Mouse (Mus musculus) Patski (cell line): ENCODE data around the gene Pcsk6. TPM values are rescaled to one million over a fixed set of nuclear protein-coding genes. Genes with fewer than 3 reads are reported as not detected.

Experiments used
- ATAC-seq: fragments of 100-300 bp; one replicate; pipeline ENCODE4 v1.8.0; 2021
- CTCF ChIA-PET: fragments of 350-600 bp; sonication (Branson Sonifier 250); formaldehyde crosslinking; loops from one replicate; lab custom pipeline; 2022; ENCODE audit warnings: inconsistent platforms; lab: Charles Lee
- POLR2A ChIA-PET: fragments of 350-600 bp; sonication (Branson Sonifier 250); formaldehyde crosslinking; loops from one replicate; lab custom pipeline; 2022; ENCODE audit warnings: antibody characterized with exemption, inconsistent platforms; lab: Charles Lee
- DNase-seq: peaks from one replicate; pipeline ENCODE4 v3.0.0-alpha.2; 2011; ENCODE audit warnings: low read depth, low spot score
- H3K27me3 ChIP-seq: fragments of 371-371 bp; one replicate; pipeline ENCODE4 v1.5.1; 2021
- CTCF ChIP-seq: fragments of 100-300 bp; IDR thresholded peaks from one replicate; pipeline ENCODE4 v1.5.1; 2021
- in situ Hi-C: fragments of 300-500 bp; cut with MboI; formaldehyde crosslinking; loops from 3 replicates; pipeline ENCODE4 v1.11.1; 2018; ENCODE audit warnings: low pct_unique_long_range_greater_than_20kb, mixed read lengths
- polyA plus RNA-seq: library from polyadenylated mRNA; unstranded; gene quantifications from one replicate; pipeline ENCODE4 v1.2.3, GENCODE M21; 2021

The Pcsk6 gene
- polyA plus RNA-seq, 1 experiment from 2014 or later: 3.0 TPM

DNA sequence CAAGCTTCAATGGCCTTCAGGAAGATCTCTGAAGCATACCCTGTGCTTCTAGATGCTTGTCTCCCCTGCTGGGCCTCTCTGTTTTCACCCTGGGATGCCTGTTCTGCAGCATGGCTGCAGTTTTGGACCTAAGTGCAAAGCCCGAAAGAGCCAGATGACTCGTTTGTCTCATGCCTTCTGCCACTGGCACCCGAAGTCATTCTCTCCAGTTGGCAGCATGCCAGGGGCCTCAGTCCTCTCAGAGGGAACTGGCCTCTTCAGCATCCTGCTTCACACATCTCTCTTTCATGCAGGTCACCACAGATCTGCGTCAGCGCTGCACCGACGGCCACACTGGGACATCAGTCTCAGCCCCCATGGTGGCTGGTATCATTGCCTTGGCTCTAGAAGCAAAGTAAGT, 101.1 kb downstream of the Pcsk6 start:
- in situ Hi-C loops: no loop called here
- no peak for TF ChIP-seq CTCF
- ChIA-PET POLR2A (interaction anchor here (1.4 kb wide), 1 partner anchor 22 kb away, joined by 3 read pairs; no protein-coding TSS in a partner anchor), CTCF (interaction anchor here (1.2 to 2.8 kb wide), 2 partner anchors 9 to 11 kb away, joined by 3 to 8 read pairs; no protein-coding TSS in a partner anchor)
- no peak for DNase-seq
- no peaks in the 10 kb centered on the region for H3K27me3 ChIP-seq
- no peak for ATAC-seq

DNA sequence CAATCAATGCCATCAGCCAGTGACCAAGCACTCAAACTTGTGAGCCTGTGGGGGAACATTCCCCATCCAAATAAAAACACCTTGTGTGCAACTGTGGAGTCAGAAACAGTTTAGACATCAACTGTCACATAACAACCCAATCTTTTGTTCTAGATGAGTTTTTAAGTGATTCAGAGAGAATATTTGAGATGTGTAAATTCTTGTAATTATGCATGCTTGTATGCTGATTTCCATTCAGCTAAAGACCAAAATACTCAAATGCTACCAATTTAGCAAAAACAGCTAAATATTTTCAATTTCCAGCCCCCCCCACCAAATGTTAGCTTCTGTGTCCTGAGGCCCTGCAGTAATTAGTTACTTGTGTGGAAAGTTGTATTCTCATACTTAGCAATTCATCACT, 102.9 kb downstream of the Pcsk6 start:
- in situ Hi-C loops: no loop called here
- ATAC-seq: no peak
- no peak for DNase-seq

DNA sequence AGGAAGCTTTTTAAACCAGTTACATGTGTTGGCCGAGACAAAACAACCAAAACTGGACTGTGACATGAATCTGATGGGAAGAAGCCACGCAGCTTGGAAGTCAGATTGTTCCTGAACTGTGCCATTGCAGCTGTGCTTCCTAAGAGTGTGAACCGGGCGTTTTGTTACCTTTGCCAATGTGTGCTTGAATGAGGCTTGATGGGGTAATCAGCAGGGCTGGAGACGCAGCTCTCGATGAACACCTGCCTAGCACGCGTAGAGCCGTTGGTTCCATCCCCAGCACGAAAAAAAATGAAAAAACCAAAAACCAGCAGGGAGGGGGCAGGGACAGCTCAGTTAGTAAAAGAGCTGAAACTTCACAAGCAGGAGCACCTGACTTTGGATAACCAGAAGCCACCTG, 109.8 kb downstream of the Pcsk6 start:
- POLR2A ChIA-PET: no interaction called here
- no peaks in the 10 kb centered on the region for H3K27me3 ChIP-seq
- no peak for DNase-seq
- CTCF ChIA-PET: interaction anchor here (1.8 kb wide), 1 partner anchor 9 kb away, joined by 3 read pairs; no protein-coding TSS in a partner anchor
- ATAC-seq: no peak
- in situ Hi-C loops: no loop called here
- no peak for TF ChIP-seq CTCF

More for the DNA sequence above, 102.9 kb downstream of the Pcsk6 start:
- POLR2A ChIA-PET: no interaction called here
- CTCF ChIA-PET: interaction anchor here (1.1 to 2.8 kb wide), 3 partner anchors 9 to 27 kb away, joined by 3 to 8 read pairs (median 3); no protein-coding TSS in a partner anchor
- no peaks in the 10 kb centered on the region for H3K27me3 ChIP-seq
- no peak for TF ChIP-seq CTCF

DNA sequence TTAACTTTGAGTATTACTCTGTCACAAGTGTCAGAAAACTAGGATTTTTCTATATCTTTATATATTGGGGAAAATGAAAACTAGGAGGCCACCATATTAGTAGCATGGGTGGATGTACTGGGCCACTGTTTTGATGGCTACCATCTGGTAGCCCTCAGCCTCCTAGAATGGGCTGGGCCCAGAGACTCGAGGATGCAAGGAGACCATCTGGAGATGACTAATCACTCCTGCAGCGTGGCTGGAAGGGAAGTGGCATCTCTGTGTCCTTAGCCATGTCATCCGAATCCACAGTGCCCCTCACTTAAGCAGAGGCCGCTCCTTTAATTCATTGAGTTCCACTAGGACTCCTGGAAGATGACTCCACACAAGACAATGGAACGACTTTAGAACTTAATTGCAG, 115.8 kb downstream of the Pcsk6 start:
- ATAC-seq (no peak), DNase-seq (no peak)
- no peak for TF ChIP-seq CTCF
- H3K27me3 ChIP-seq: no peaks in the 10 kb centered on the region
- ChIA-PET CTCF (no interaction called here), POLR2A (no interaction called here)
- in situ Hi-C loops: no loop called here

DNA sequence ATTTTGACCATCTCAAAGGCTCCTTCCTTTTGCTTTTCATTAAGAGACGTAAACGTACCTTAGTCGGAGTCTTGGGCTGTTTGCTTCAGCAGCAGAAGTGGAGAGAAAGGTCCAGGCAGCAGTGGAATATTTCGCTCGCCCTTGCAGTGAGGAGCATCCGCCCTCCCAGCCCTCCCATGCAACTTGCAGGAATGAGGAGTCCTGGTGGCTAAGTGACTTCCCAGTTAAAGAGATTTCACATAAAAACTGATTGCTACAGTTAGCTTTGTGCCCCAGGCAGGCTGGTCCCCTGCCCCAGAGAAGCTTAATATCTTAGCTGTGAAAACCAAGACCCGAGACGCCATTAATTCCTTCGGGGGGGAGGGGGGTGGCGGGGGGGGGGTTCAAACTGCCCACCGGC, 116.4 kb downstream of the Pcsk6 start:
- ATAC-seq: no peak
- DNase-seq: no peak
- ChIA-PET POLR2A (interaction anchor here (1.4 kb wide), 1 partner anchor 40 kb away, joined by 3 read pairs; no protein-coding TSS in a partner anchor), CTCF (no interaction called here)
- TF ChIP-seq CTCF: no peak
- in situ Hi-C loops: no loop called here
- no peaks in the 10 kb centered on the region for H3K27me3 ChIP-seq

DNA sequence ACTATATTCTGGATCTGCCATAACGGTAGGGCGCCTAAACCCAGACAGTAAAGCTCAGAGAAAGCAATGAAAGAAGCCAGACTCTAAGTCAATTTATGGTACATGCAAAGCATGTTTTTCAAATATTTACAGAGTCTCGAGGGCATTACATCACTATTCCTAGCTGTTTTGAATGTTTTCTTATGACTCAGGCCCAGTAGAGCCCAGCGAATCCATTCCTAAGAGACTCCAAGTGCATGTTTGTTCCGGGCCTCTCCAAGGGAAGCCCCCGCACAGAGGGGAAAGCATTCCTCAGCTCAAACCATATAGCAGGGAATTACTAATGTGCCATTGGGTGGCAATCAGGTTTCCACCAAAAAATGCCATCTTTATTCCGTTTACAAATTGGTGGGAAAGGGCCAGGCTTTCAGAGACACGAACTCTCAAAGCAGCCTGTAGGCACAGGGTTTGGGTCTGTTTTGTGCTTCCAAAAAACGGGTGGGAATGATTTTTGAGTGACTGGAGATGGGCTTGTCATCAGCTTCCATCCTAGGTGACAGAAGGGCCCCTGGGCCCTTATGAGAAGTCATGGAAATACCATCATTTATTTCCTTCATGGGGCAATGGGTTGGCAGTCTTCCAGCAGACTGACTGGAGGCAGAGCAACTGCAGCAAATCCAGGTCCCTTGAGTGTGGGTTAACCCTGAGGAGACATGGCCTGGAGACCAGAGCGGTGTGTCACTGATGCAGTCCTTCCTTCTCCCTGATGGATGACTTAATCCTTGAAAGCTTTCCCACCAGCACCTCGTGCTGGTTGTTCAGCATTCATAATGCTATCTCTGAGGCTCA, 117.7 kb downstream of the Pcsk6 start:
- peak; percentile 79 for ATAC-seq
- in situ Hi-C loops: no loop called here

DNA sequence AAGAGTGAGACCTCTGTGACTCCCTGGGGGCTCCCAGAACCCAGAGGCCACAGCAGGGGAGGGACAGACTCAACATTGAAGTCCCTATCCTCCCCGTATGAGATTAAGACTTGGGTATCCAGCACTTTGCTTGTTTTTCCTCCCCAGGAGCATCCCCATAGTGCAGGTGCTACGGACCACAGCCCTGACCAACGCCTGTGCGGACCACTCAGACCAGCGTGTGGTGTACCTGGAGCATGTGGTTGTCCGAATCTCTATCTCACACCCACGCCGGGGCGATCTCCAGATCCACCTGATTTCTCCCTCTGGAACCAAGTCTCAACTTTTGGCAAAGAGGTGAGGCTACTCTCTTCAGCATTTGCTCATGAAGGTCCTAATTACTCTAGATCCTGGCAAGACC, 118.5 kb downstream of the Pcsk6 start:
- no peaks in the 10 kb centered on the region for H3K27me3 ChIP-seq
- POLR2A ChIA-PET: no interaction called here
- TF ChIP-seq CTCF: no peak
- in situ Hi-C loops: no loop called here
- DNase-seq (no peak), ATAC-seq (no peak)
- CTCF ChIA-PET: no interaction called here

More for the DNA sequence above, 117.7 kb downstream of the Pcsk6 start:
- no peak for TF ChIP-seq CTCF
- POLR2A ChIA-PET: interaction anchor here (0.6 to 1.4 kb wide), 2 partner anchors 10 to 41 kb away, joined by 3 read pairs; no protein-coding TSS in a partner anchor
- CTCF ChIA-PET: no interaction called here
- no peaks in the 10 kb centered on the region for H3K27me3 ChIP-seq
- peak; percentile 88 for DNase-seq

DNA sequence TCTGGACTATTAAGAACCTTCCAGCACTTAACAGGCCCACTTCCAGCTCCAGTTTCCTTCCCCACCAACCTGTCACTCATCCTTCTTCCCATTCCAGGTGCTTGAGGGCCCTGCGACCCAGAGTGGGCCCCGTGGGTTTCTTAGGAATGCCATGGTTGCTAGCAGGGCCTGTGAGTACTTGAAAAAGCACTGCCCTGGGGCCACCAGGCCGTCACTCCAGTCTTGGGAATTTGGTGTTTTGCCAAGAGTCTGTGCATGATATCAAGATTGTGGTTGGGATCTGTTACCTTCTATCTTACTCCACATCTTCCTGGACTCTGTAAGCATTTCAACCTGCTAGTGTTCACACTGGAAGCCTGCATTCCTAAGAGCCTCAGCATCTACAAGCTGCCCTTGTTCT, 120.5 kb downstream of the Pcsk6 start:
- ATAC-seq: peak; percentile 18
- in situ Hi-C loops: no loop called here
- TF ChIP-seq CTCF: no peak
- peak; percentile 44 for DNase-seq
- CTCF ChIA-PET: no interaction called here
- no peaks in the 10 kb centered on the region for H3K27me3 ChIP-seq
- POLR2A ChIA-PET: interaction anchor here (1.1 kb wide), 1 partner anchor 9 kb away, joined by 3 read pairs; no protein-coding TSS in a partner anchor

DNA sequence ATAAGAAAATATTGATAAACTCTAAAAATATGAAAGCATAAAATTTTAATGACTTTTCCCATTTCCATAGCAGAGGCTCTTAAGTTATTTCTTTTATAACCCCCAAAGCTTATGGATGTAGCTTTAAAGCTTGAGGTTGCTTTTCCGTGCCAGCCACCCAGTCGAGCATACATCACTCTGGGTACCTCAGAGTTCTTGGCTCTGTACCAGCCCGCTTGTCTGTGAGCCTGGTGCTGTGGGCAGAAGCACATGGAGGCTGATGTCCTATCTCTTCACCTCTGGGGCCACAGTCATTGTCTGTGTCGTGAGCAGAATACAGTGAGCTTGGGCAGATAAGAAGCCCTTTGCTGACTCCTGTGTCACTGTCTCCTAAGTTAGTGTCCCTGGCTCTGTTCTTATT, 126.7 kb downstream of the Pcsk6 start:
- ATAC-seq: no peak

DNA sequence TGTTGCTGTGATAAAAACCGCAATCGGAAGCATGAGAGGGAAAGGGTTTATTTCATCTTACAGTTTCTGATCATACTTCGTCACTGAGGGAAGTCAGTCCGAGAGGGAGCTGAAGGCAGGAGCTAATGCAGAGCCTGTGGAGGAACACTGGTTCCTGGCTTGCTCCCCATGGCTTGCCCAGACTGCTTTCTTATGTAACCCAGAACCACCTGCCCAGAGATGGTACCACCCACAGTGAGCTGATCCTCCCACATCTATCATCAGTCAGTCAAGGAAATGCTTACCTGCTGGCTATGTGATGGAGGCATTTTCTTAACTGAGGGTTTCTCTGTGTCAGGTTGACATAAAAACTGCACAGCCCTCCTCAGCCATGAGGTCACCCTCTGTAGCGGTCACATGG, 127.2 kb downstream of the Pcsk6 start:
- ATAC-seq: no peak
- in situ Hi-C loops: no loop called here
- CTCF ChIA-PET: interaction anchor here (1.2 to 2.0 kb wide), 2 partner anchors 13 to 20 kb away, joined by 4 to 5 read pairs; no protein-coding TSS in a partner anchor

More for the DNA sequence above, 126.7 kb downstream of the Pcsk6 start:
- in situ Hi-C loops: no loop called here
- CTCF ChIA-PET: interaction anchor here (1.2 to 2.0 kb wide), 2 partner anchors 13 to 21 kb away, joined by 4 to 5 read pairs; no protein-coding TSS in a partner anchor
- POLR2A ChIA-PET: no interaction called here
- no peak for DNase-seq
- TF ChIP-seq CTCF: no peak
- H3K27me3 ChIP-seq: no peaks in the 10 kb centered on the region

DNA sequence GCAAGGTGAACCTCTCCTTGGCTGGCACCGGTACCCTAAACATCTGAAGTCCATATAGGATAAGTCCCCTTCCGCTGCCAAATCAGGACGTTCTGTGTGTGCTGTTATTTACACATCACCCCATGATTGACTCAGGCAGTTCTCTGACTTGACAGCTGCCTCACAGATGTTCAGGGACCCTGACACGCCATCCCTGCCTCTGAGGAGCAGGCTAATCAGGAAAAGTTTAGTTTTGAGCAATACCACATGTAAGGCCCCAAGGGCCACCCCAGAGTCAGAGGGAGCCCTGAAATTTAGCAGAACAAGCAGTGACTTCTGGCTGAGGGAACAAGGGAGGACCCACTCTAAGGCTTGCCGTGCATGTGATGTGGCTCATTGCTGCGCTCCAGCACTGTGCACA, 130.8 kb downstream of the Pcsk6 start:
- TF ChIP-seq CTCF: no peak
- ATAC-seq (no peak), DNase-seq (no peak)
- no peaks in the 10 kb centered on the region for H3K27me3 ChIP-seq
- POLR2A ChIA-PET: no interaction called here
- CTCF ChIA-PET: interaction anchor here (1.7 kb wide), 1 partner anchor 26 kb away, joined by 3 read pairs; no protein-coding TSS in a partner anchor
- in situ Hi-C loops: no loop called here

More for the DNA sequence above, 127.2 kb downstream of the Pcsk6 start:
- POLR2A ChIA-PET: no interaction called here
- DNase-seq: no peak
- no peak for TF ChIP-seq CTCF
- H3K27me3 ChIP-seq: no peaks in the 10 kb centered on the region
